Mouse (Mus musculus) midbrain, embryonic 12.5 days (tissue): ENCODE results near the gene Ntan1. TPM values are rescaled to one million over a fixed set of nuclear protein-coding genes. Genes with fewer than 3 reads are reported as not detected.

Experiments
- ATAC-seq: fragments of 200-750 bp; cut with Nextera tagmentation; 2 replicates; pipeline ENCODE4 v1.8.0; 2017; ENCODE audit warnings: low read depth, moderate TSS enrichment, moderate library complexity; ENCODE audit not compliant: low FRiP score
- H3K27ac ChIP-seq: fragments of 300-500 bp; sonication (generic); replicated peaks from 2 replicates; pipeline ENCODE4 v1.5.1; 2016; ENCODE audit warnings: mild to moderate bottlenecking
- H3K27me3 ChIP-seq: fragments of 300-500 bp; sonication (generic); 2 replicates; pipeline ENCODE4 v1.6.1; 2016; ENCODE audit warnings: mild to moderate bottlenecking
- H3K36me3 ChIP-seq: fragments of 300-500 bp; sonication (generic); 2 replicates; pipeline ENCODE4 v1.6.1; 2016
- H3K4me1 ChIP-seq: fragments of 300-500 bp; sonication (generic); 2 replicates; pipeline ENCODE4 v1.6.1; 2016
- H3K4me2 ChIP-seq: fragments of 300-500 bp; sonication (generic); replicated peaks from 2 replicates; pipeline ENCODE4 v1.6.1; 2016; ENCODE audit warnings: mild to moderate bottlenecking, moderate library complexity
- H3K4me3 ChIP-seq: fragments of 300-500 bp; sonication (generic); 2 replicates; pipeline ENCODE4 v1.5.1; 2016; ENCODE audit warnings: mild to moderate bottlenecking
- H3K9ac ChIP-seq: fragments of 300-500 bp; sonication (generic); replicated peaks from 2 replicates; pipeline ENCODE4 v1.6.1; 2016; ENCODE audit warnings: mild to moderate bottlenecking, moderate library complexity
- H3K9me3 ChIP-seq: fragments of 300-500 bp; sonication (generic); 2 replicates; pipeline ENCODE4 v1.6.1; 2016; ENCODE audit warnings: mild to moderate bottlenecking
- WGBS: fragments of 180-500 bp; shearing (Covaris S2); methylation state at CpG from one replicate; pipeline ENCODE4 v1.1.7; 2016; 5-methylcytosine and 5-hydroxymethylcytosine counted together
- microRNA-seq: library from miRNA; unstranded; fragments of <30 nt; microRNA quantifications from one replicate; pipeline ENCODE4, GENCODE M21; 2017
- polyA plus RNA-seq: library from polyadenylated mRNA; unstranded; fragments of >200 nt; fragmentation: Nextera tagmentation; extraction: Ambion mirVana; gene quantifications from 2 replicates; pipeline ENCODE4 v1.2.1, GENCODE M21; 2016

Gene Ntan1
- polyA plus RNA-seq, 1 experiment from 2014 or later, result 181 TPM

- Histone ChIP-seq H3K4me1 (no peaks in the 10 kb centered on the region), H3K36me3 (no peaks in the 10 kb centered on the region), H3K27ac (no peak overlapping the region), H3K27me3 (no peaks in the 10 kb centered on the region), H3K4me2 (no peak overlapping the region), H3K4me3 (no peak overlapping the region), H3K9me3 (no peaks in the 10 kb centered on the region), H3K9ac (no peak overlapping the region)
- 82% methylated on average over 3 of the region's 3 CpGs for WGBS
- ATAC-seq, result no peak
Measured at GRCm38 (mm10) chr16:13883094-13883774, 64.6 kb downstream of the Ntan1 start.

Small RNAs within 50 kb of the gene (microRNA-seq; reads per million reads assigned to microRNA genes)
- not detected for gene Gm27734

Other genes with a start within 250 kb of the Ntan1 start
- 40.5 and 41.4 TPM in 2 replicates for gene Parn, start 150.7 kb upstream of the Ntan1 start, polyA plus RNA-seq
- gene Bfar, start 147.0 kb upstream of the Ntan1 start, polyA plus RNA-seq, result 49.1 and 49.8 TPM in 2 replicates
- 9.7 and 11.7 TPM in 2 replicates for gene 3110001I22Rik, start 146.9 kb upstream of the Ntan1 start, polyA plus RNA-seq
- 0.32 and 0.34 TPM in 2 replicates for gene Pla2g10, start 87.9 kb upstream of the Ntan1 start, polyA plus RNA-seq
- gene Rrn3, start 38.1 kb upstream of the Ntan1 start, polyA plus RNA-seq, result 122 and 132 TPM in 2 replicates
- 77.2 and 78.6 TPM in 2 replicates for gene Pdxdc1, start 84.3 kb downstream of the Ntan1 start, polyA plus RNA-seq
- gene Mpv17l, start 84.3 kb downstream of the Ntan1 start, polyA plus RNA-seq, result 4.2 TPM in 2 replicates
- 40.8 and 43.4 TPM in 2 replicates for gene 2900011O08Rik, start 167.8 kb downstream of the Ntan1 start, polyA plus RNA-seq
- gene Ifitm7, start 168.0 kb downstream of the Ntan1 start, polyA plus RNA-seq, result 0.92 and 1.6 TPM in 2 replicates